Mouse (Mus musculus) embryonic facial prominence, embryonic 10.5 days (tissue): ENCODE measurements around the gene Tbata. TPM values are rescaled to one million over a fixed set of nuclear protein-coding genes. Genes with fewer than 3 reads are reported as not detected.

ENCODE experiments used
- DNase-seq: peaks from one replicate; pipeline ENCODE4 v3.0.0-alpha.2; 2017; ENCODE audit warnings: low spot score
- H3K27ac ChIP-seq: fragments of 300-500 bp; sonication (generic); replicated peaks from 2 replicates; pipeline ENCODE4 v1.5.1; 2016; ENCODE audit warnings: mild to moderate bottlenecking
- H3K27me3 ChIP-seq: fragments of 300-500 bp; sonication (generic); replicated peaks from 2 replicates; pipeline ENCODE4 v1.6.1; 2016; ENCODE audit warnings: low read depth, mild to moderate bottlenecking; ENCODE audit not compliant: poor library complexity, severe bottlenecking
- H3K36me3 ChIP-seq: fragments of 300-500 bp; sonication (generic); replicated peaks from 2 replicates; pipeline ENCODE4 v1.6.1; 2016; ENCODE audit warnings: mild to moderate bottlenecking, moderate library complexity
- H3K4me1 ChIP-seq: fragments of 300-500 bp; sonication (generic); 2 replicates; pipeline ENCODE4 v1.6.1; 2016
- H3K4me3 ChIP-seq: fragments of 300-500 bp; sonication (generic); 2 replicates; pipeline ENCODE4 v1.5.1; 2016; ENCODE audit warnings: mild to moderate bottlenecking, moderate library complexity
- H3K9me3 ChIP-seq: fragments of 300-500 bp; sonication (generic); 2 replicates; pipeline ENCODE4 v1.6.1; 2016; ENCODE audit warnings: mild to moderate bottlenecking
- WGBS: fragments of 180-500 bp; shearing (Covaris S2); methylation state at CpG from one replicate; pipeline ENCODE4 v1.1.7; 2016; 5-methylcytosine and 5-hydroxymethylcytosine counted together
- polyA plus RNA-seq: library from polyadenylated mRNA; unstranded; fragments of >200 nt; fragmentation: Nextera tagmentation; extraction: Ambion mirVana; gene quantifications from 2 replicates; pipeline ENCODE4 v1.2.1, GENCODE M21; 2016

Tbata gene
- polyA plus RNA-seq, 1 experiment from 2014 or later: 0.15 TPM

DNA sequence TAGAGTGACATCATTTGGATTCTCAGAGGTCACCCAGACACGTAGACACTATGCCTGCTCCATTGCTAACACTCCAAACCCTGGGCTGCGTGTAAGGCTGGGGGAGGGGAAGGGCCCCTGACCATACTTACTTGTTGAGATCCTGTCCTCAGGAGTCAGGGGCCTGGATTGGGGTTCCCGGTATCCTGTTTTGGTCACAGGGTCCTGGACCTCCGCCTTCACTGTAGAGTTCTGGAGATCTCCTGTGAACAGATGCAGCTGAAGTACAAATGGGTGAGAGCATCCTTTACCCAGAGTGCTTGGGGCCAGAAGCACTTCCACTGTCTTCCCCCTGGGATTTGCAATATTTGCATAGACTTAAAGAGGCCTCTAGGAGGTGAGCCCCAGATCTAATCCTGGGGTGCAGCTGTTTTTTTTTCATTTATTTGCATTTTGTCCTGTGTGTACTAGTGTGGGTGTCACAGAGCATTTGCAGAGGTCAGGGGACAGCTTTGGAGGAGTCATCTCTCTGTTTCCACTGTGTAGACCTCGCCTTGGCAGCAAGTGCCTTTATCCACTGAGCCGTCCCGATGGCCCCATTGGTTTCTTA, 28.6 kb downstream of the Tbata start:
- WGBS: 69% methylated on average over 7 of the region's 7 CpGs
- H3K27ac ChIP-seq: no peak overlapping the region

DNA sequence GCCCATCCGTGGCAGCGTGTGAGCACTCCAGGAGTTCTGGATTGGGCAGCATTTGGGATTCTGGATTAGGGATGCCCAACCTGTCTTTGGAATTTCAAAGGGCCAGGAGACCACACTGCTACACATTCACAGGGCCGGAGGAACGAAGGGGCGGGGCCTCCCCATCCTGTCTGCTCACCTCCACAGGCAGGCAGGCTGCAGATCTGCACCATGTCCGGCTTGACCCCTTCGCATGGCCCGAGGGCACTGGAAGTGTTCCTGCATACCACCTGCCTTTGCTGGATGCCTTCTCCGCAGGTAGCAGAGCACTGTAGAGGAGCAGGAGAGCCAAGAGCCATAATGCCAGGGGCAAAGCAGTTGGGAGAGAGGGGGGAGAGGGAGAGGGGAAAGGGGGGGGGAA, 29.2 kb downstream of the Tbata start:
- Histone ChIP-seq H3K36me3 (no peaks in the 10 kb centered on the region), H3K27me3 (peaks cover 8% of the 10 kb centered on the region; the same call in 1 of the 2 replicates), H3K27ac (no peak overlapping the region), H3K4me3 (no peak overlapping the region), H3K4me1 (peaks cover 25% of the 10 kb centered on the region), H3K9me3 (no peaks in the 10 kb centered on the region)
- 34% methylated on average over 9 of the region's 9 CpGs for WGBS
- DNase-seq: peak; percentile 27

More for the DNA sequence above, 28.6 kb downstream of the Tbata start:
- peaks cover 8% of the 10 kb centered on the region; the same call in 1 of the 2 replicates for H3K27me3 ChIP-seq
- no peaks in the 10 kb centered on the region for H3K9me3 ChIP-seq
- H3K4me3 ChIP-seq: no peak overlapping the region
- no peaks in the 10 kb centered on the region for H3K36me3 ChIP-seq
- H3K4me1 ChIP-seq: peaks cover 25% of the 10 kb centered on the region
- no peak for DNase-seq

DNA sequence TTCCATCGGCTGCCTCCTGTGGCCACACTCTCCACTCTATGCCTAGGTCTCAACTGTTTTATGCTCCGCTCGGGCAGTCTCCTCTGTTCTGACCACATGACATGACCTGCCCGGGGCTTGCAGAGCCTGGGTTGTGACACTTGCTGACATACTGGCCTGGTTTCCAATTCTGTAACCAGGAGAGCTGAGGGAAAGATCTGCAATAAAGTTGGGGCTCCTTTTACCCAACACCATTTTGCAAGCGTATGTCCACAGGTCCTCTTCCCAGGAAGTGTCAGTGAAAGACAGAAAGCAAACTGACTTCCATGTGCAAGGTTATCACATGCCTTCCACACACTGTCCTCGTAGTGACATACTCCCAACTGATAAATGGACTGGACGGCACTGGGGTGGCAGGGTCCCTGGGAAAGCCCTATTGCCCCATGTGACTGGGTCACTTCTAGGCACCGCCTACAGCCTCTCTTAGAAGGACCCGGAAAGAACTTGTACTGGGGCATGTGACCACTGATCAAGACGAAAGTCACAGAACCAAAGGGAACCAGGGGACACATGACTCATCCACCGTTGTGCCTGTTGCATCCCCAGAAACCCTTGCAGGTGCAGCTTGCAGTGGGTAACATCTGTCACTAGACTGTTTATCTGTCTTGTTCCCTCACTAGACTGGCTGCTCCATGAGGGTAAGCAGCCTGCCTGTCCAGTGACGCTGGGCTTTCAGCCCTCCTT, 30.0 kb downstream of the Tbata start:
- no peak for DNase-seq
- no peak overlapping the region for H3K27ac ChIP-seq
- no peak overlapping the region for H3K4me3 ChIP-seq
- H3K4me1 ChIP-seq: peaks cover 25% of the 10 kb centered on the region
- H3K36me3 ChIP-seq: no peaks in the 10 kb centered on the region
- WGBS: 78% methylated on average over 12 of the region's 12 CpGs
- H3K9me3 ChIP-seq: no peaks in the 10 kb centered on the region
- H3K27me3 ChIP-seq: peaks cover 8% of the 10 kb centered on the region; the same call in 1 of the 2 replicates

DNA sequence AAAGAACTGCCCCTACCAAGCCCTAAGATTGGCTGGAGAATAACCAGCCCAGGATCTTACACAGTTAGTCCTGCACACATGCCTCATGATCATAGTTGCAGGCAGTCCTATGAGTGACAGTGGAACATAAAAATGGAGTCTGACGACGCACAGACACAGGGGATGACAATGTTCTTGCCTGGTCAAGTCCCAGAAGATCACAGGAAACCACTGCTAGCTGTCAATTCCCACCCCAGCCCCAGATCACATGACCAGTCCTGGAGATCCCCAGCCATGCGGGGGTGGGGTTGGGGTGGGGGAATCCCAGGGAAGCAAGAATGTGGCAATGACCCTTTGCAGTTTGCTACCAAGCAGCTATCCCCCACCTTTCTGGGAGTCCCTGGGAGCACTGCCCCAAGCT, 32.2 kb downstream of the Tbata start:
- Histone ChIP-seq H3K9me3 (no peaks in the 10 kb centered on the region), H3K36me3 (no peaks in the 10 kb centered on the region), H3K4me3 (no peak overlapping the region), H3K4me1 (peaks cover 31% of the 10 kb centered on the region), H3K27me3 (peaks cover 2% of the 10 kb centered on the region; the same call in 1 of the 2 replicates), H3K27ac (no peak overlapping the region)
- no peak for DNase-seq
- WGBS: 73% methylated on average over 3 of the region's 3 CpGs

DNA sequence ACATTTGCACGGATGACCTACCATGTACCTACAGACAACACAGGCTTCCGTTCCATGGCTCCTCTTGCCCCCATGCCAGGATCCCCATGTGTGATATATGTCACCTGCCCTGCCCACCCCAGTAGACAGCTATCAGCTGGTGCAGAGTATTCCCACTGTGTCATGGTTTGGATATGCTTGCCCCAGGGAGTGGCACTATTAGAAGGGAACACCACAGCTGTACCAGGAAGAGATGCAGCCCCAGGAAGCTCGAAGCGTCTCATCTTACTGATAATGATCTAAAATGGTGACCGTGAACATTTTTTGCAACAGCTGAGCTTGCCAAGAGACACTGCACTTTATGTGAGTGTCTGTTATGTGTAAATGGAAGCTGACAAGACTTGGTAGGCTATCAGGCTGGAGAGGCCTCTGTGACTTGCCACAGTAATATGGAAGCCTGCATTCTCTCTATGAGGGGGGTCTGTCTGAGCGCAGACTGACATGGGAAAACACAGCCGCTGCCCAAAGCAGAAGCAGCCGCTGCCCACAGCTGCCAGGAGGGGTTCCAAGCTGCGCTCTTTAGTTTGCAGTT, 36.4 kb downstream of the Tbata start:
- WGBS: 83% methylated on average over 9 of the region's 9 CpGs
- no peaks in the 10 kb centered on the region for H3K9me3 ChIP-seq
- H3K27me3 ChIP-seq: peaks cover 16% of the 10 kb centered on the region
- no peak overlapping the region for H3K4me3 ChIP-seq
- DNase-seq: no peak
- no peak overlapping the region for H3K27ac ChIP-seq
- peaks cover 22% of the 10 kb centered on the region for H3K4me1 ChIP-seq
- no peaks in the 10 kb centered on the region for H3K36me3 ChIP-seq

DNA sequence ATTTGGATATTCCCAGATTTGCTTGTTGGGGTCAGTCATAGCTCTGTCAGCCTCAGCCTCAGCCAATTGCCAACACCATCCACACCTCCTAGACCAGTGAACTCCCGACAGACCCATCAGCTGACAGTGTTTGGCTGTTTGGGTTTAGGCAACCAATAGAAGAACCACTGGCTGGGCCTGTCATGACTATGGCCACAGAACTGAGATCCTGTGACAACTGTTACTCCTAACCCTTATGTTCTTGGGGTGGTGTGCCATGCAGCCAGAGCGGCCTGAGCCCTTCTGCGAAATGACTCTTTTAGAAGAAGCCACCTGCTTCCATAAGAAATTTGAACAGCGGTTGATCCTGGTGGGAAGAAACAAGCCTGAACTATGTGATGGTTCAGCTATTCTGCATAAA, 39.4 kb downstream of the Tbata start:
- H3K27ac ChIP-seq: no peak overlapping the region
- DNase-seq: no peak
- 83% methylated on average over 4 of the region's 4 CpGs for WGBS
- H3K27me3 ChIP-seq: peaks cover 23% of the 10 kb centered on the region
- no peak overlapping the region for H3K4me3 ChIP-seq
- no peaks in the 10 kb centered on the region for H3K36me3 ChIP-seq
- H3K9me3 ChIP-seq: no peaks in the 10 kb centered on the region
- peaks cover 19% of the 10 kb centered on the region for H3K4me1 ChIP-seq

DNA sequence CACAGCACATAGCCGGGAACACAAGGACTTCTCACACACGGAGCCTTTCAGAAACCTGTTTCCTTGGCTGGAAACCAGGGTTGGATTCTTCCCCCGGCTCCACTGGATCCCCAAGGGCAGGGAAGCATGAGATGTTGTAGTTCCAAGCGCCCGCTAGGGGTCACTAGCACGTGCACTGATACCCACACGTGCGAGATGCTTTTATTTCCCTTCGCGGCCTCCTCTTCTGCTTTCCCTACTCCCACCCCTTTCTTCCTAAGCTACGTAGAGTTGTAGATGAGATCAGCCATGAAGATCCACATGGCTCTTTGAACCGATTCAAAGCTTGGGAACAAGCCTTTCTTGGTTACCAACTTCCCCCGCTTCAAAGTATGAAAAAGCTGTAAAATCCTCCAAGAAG, 40.0 kb downstream of the Tbata start:
- no peaks in the 10 kb centered on the region for H3K36me3 ChIP-seq
- peaks cover 23% of the 10 kb centered on the region for H3K27me3 ChIP-seq
- H3K27ac ChIP-seq: no peak overlapping the region
- H3K4me3 ChIP-seq: no peak overlapping the region
- DNase-seq: peak; percentile 76
- H3K9me3 ChIP-seq: no peaks in the 10 kb centered on the region
- H3K4me1 ChIP-seq: peaks cover 19% of the 10 kb centered on the region
- WGBS: 9% methylated on average over 13 of the region's 13 CpGs

DNA sequence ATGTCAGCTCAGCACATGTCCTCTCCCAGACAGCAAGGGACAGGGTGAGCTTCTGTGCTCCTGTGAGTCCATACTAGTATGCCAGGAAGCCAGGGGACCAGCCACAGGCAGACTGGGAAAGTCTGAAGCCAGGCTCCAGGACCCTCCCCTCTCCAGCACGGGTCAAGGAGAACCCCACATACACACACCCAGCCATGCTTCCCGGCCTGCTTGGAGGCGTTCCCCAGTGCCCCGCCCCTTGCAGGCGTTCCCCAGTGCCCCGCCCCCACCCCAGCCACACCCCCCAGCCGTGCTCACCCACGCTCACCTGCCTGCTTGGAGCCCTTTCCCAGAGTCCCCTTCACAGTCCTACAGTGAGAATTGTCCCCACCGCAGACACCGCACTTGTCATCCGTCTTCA, 41.1 kb downstream of the Tbata start:
- H3K36me3 ChIP-seq: no peaks in the 10 kb centered on the region
- H3K27ac ChIP-seq: no peak overlapping the region
- no peaks in the 10 kb centered on the region for H3K9me3 ChIP-seq
- 7% methylated on average over 11 of the region's 11 CpGs for WGBS
- H3K27me3 ChIP-seq: peaks cover 23% of the 10 kb centered on the region
- H3K4me3 ChIP-seq: no peak overlapping the region
- H3K4me1 ChIP-seq: peaks cover 19% of the 10 kb centered on the region
- peak; percentile 43 for DNase-seq

DNA sequence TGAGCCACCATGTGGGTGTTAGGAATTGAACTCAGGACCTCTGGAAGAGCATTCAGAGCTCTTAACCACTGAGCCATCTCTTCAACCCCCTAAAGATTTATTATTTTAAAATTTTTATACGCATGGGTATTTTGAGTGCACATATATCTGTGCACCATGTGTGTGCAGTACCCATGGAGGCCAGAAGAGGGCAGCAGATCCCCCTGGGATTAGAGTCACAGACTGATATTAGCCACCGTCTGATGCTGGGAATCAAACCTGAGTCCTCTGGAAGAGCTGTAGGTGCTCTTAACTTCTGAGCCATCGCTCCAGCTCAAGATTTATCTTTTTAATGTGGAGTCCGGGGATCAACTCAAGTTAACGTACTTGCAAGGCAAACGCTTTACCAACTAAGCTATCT, 43.9 kb downstream of the Tbata start:
- no peaks in the 10 kb centered on the region for H3K36me3 ChIP-seq
- WGBS: 95% methylated on average over 6 of the region's 6 CpGs
- H3K27ac ChIP-seq: no peak overlapping the region
- H3K27me3 ChIP-seq: peaks cover 23% of the 10 kb centered on the region
- no peak overlapping the region for H3K4me3 ChIP-seq
- peaks cover 13% of the 10 kb centered on the region for H3K4me1 ChIP-seq
- no peak for DNase-seq
- H3K9me3 ChIP-seq: peaks cover 7% of the 10 kb centered on the region; the same call in 1 of the 2 replicates

DNA sequence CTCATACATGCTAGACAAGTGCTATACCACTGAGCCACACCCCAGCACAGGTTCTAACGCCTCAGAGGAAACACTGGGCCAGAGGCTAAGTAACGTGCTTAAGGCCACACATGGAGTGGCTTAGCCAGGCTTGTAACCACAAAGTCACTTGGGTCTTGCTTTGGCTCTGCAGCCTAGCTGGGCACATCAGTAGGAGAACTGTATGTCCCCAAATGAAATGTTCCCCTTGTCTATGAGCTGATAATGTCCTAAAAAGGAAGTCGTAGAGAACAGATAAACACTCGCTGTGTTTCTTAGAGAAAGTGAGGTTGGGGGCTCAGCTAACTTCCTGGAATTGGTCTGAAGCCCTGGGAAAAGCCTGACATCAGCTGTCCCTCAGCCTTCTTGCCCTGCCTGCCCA, 44.4 kb downstream of the Tbata start:
- Histone ChIP-seq H3K36me3 (no peaks in the 10 kb centered on the region), H3K4me3 (no peak overlapping the region), H3K27ac (no peak overlapping the region), H3K27me3 (peaks cover 23% of the 10 kb centered on the region), H3K4me1 (peaks cover 13% of the 10 kb centered on the region), H3K9me3 (peaks cover 7% of the 10 kb centered on the region; the same call in 1 of the 2 replicates)
- DNase-seq: no peak
- 91% methylated on average over 4 of the region's 4 CpGs for WGBS

DNA sequence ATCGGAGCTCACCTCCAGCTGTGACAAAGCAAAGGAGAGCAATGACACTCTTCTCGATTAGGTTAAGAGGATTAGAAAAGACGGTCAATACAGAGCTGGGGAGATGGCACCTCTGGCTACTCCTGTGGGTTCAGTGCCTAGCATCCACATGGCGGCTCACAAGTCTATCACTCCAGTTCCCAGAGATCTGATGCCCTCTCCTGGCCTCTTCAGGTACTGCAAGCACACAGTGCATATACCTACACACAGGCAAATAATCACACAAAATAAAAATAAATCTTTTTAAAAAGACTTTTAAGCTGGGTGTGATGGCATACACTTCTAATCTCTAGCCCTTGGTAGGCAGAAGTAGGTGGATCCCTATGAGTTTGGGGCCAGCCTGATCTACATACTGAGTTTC, 47.6 kb downstream of the Tbata start:
- WGBS: 92% methylated on average over 4 of the region's 4 CpGs
- H3K27ac ChIP-seq: no peak overlapping the region
- no peaks in the 10 kb centered on the region for H3K27me3 ChIP-seq

DNA sequence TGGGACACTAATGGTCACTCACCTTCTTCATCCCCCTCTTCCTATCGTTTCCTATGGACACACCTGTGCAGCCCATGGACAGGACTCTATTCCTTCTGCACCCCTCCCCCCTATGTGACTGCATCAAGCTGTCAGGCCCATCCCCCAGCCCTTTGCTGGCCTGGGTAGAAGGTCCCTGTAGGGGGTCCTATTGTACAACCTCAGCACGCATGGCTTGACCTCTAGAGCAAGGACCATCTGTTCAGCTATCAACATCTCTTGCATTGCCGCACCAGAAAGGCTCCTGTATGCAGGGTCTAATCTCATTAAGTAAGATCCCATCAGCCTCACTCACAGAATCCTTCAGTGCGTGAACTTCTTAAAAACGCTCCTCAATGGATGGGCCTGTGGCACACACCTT, 53.9 kb downstream of the Tbata start:
- WGBS: 71% methylated on average over 5 of the region's 5 CpGs
- DNase-seq: no peak
- Histone ChIP-seq H3K27ac (no peak overlapping the region), H3K4me1 (peaks cover 7% of the 10 kb centered on the region; the same call in 1 of the 2 replicates), H3K4me3 (no peak overlapping the region), H3K36me3 (no peaks in the 10 kb centered on the region), H3K9me3 (no peaks in the 10 kb centered on the region), H3K27me3 (no peaks in the 10 kb centered on the region)

More for the DNA sequence above, 47.6 kb downstream of the Tbata start:
- no peak for DNase-seq
- Histone ChIP-seq H3K36me3 (no peaks in the 10 kb centered on the region), H3K4me3 (no peak overlapping the region), H3K4me1 (no peaks in the 10 kb centered on the region), H3K9me3 (peaks cover 7% of the 10 kb centered on the region; the same call in 1 of the 2 replicates)
